Mouse (Mus musculus) heart, embryonic 13.5 days (tissue): ENCODE measurements at regions not wholly inside any gene's neighbourhood (a gene's known extent, or its start where the extent isn't known, plus 50 kb on each side); places are given as distances from the start of the nearest gene placed in this dataset.

ENCODE experiments used
- ATAC-seq: fragments of 200-750 bp; cut with Nextera tagmentation; 2 replicates; pipeline ENCODE4 v1.8.0; 2017; ENCODE audit warnings: moderate TSS enrichment; ENCODE audit not compliant: insufficient number of reproducible peaks, low FRiP score, low TSS enrichment; ENCODE audit errors: extremely low read depth
- H3K27ac ChIP-seq: fragments of 300-500 bp; sonication (generic); replicated peaks from 2 replicates; pipeline ENCODE4 v1.5.1; 2015; ENCODE audit warnings: moderate library complexity, mild to moderate bottlenecking, inconsistent platforms
- H3K27me3 ChIP-seq: fragments of 300-500 bp; sonication (generic); replicated peaks from 2 replicates; pipeline ENCODE4 v1.6.1; 2015; ENCODE audit warnings: mild to moderate bottlenecking, inconsistent platforms
- H3K36me3 ChIP-seq: fragments of 300-500 bp; sonication (generic); 2 replicates; pipeline ENCODE4 v1.6.1; 2015; ENCODE audit warnings: mild to moderate bottlenecking, inconsistent platforms
- H3K4me1 ChIP-seq: fragments of 300-500 bp; sonication (generic); 2 replicates; pipeline ENCODE4 v1.6.1; 2015; ENCODE audit warnings: inconsistent platforms
- H3K4me2 ChIP-seq: fragments of 300-500 bp; sonication (generic); 2 replicates; pipeline ENCODE4 v1.6.1; 2015; ENCODE audit warnings: inconsistent platforms, mild to moderate bottlenecking, moderate library complexity
- H3K4me3 ChIP-seq: fragments of 300-500 bp; sonication (generic); 2 replicates; pipeline ENCODE4 v1.5.1; 2015; ENCODE audit warnings: moderate library complexity, mild to moderate bottlenecking, inconsistent platforms
- H3K9ac ChIP-seq: fragments of 300-500 bp; sonication (generic); 2 replicates; pipeline ENCODE4 v1.6.1; 2015; ENCODE audit warnings: inconsistent platforms, mild to moderate bottlenecking, moderate library complexity
- H3K9me3 ChIP-seq: fragments of 300-500 bp; sonication (generic); 2 replicates; pipeline ENCODE4 v1.6.1; 2016; ENCODE audit warnings: inconsistent platforms
- WGBS: fragments of 180-500 bp; shearing (Covaris S2); methylation state at CpG from one replicate; pipeline ENCODE4 v1.1.7; 2015; ENCODE audit warnings: mixed read lengths; 5-methylcytosine and 5-hydroxymethylcytosine counted together

- no peaks in the 10 kb centered on the region for H3K9me3 ChIP-seq
- H3K4me2 ChIP-seq = no peak overlapping the region
- no peaks in the 10 kb centered on the region for H3K36me3 ChIP-seq
- no peaks in the 10 kb centered on the region for H3K27me3 ChIP-seq
- no peak overlapping the region for H3K9ac ChIP-seq
- WGBS = 56% methylated on average over 5 of the region's 5 CpGs
- no peak overlapping the region for H3K4me3 ChIP-seq
- no peak overlapping the region for H3K27ac ChIP-seq
- no peak for ATAC-seq
- no peaks in the 10 kb centered on the region for H3K4me1 ChIP-seq
Observed at GRCm38 (mm10) chr17:51258316-51258715, 79.2 kb upstream of the Tbc1d5 start.

GRCm38 (mm10) chr17:51248543-51248942, 69.4 kb upstream of the Tbc1d5 start:
- H3K27ac ChIP-seq = peak overlapping the region; percentile 50; the same call in 1 of the 2 replicates

GRCm38 (mm10) chr17:51246038-51246437, 66.9 kb upstream of the Tbc1d5 start:
- Histone ChIP-seq H3K4me2 (no peak overlapping the region), H3K4me3 (no peak overlapping the region), H3K27ac (no peak overlapping the region), H3K4me1 (peaks cover 9% of the 10 kb centered on the region), H3K36me3 (no peaks in the 10 kb centered on the region), H3K9ac (no peak overlapping the region), H3K9me3 (no peaks in the 10 kb centered on the region), H3K27me3 (no peaks in the 10 kb centered on the region)
- no peak for ATAC-seq
- 67% methylated on average over 3 of the region's 3 CpGs for WGBS

More at GRCm38 (mm10) chr17:51248543-51248942, 69.4 kb upstream of the Tbc1d5 start:
- Histone ChIP-seq H3K9ac (no peak overlapping the region), H3K9me3 (no peaks in the 10 kb centered on the region), H3K4me3 (no peak overlapping the region), H3K27me3 (no peaks in the 10 kb centered on the region), H3K4me1 (peaks cover 9% of the 10 kb centered on the region), H3K36me3 (no peaks in the 10 kb centered on the region), H3K4me2 (peak overlapping the region; percentile 36; the same call in 1 of the 2 replicates)
- no peak for ATAC-seq
- WGBS = 23% methylated on average over 6 of the region's 6 CpGs

GRCm38 (mm10) chr17:51240360-51240993, 61.3 kb upstream of the Tbc1d5 start:
- no peaks in the 10 kb centered on the region for H3K36me3 ChIP-seq
- no peak overlapping the region for H3K27ac ChIP-seq
- no peaks in the 10 kb centered on the region for H3K4me1 ChIP-seq
- H3K9me3 ChIP-seq = no peaks in the 10 kb centered on the region
- H3K9ac ChIP-seq = no peak overlapping the region
- no peak overlapping the region for H3K4me3 ChIP-seq
- WGBS = 54% methylated on average over 5 of the region's 5 CpGs
- no peak for ATAC-seq
- H3K27me3 ChIP-seq = no peaks in the 10 kb centered on the region
- no peak overlapping the region for H3K4me2 ChIP-seq

GRCm38 (mm10) chr17:51239465-51239864, 60.3 kb upstream of the Tbc1d5 start:
- Histone ChIP-seq H3K4me2 (no peak overlapping the region), H3K9ac (no peak overlapping the region), H3K9me3 (no peaks in the 10 kb centered on the region), H3K27ac (no peak overlapping the region), H3K36me3 (no peaks in the 10 kb centered on the region), H3K4me3 (no peak overlapping the region), H3K27me3 (no peaks in the 10 kb centered on the region), H3K4me1 (no peaks in the 10 kb centered on the region)
- 42% methylated on average over 3 of the region's 3 CpGs for WGBS
- no peak for ATAC-seq
